Mouse (Mus musculus): ENCODE results near the gene Tmem51. TPM values are rescaled to one million over a fixed set of nuclear protein-coding genes. Genes with fewer than 3 reads are reported as not detected.

Tmem51 gene
- total RNA-seq (2012; rRNA removed) (not detected in 2 replicates), polyA plus RNA-seq (2012; ENCODE audit: insufficient read depth in 1 of 2, insufficient read length in 2 of 2, low read depth in 1 of 2, low replicate concordance in 2 of 2, missing spikeins in 1 of 2) (not detected)

DNA sequence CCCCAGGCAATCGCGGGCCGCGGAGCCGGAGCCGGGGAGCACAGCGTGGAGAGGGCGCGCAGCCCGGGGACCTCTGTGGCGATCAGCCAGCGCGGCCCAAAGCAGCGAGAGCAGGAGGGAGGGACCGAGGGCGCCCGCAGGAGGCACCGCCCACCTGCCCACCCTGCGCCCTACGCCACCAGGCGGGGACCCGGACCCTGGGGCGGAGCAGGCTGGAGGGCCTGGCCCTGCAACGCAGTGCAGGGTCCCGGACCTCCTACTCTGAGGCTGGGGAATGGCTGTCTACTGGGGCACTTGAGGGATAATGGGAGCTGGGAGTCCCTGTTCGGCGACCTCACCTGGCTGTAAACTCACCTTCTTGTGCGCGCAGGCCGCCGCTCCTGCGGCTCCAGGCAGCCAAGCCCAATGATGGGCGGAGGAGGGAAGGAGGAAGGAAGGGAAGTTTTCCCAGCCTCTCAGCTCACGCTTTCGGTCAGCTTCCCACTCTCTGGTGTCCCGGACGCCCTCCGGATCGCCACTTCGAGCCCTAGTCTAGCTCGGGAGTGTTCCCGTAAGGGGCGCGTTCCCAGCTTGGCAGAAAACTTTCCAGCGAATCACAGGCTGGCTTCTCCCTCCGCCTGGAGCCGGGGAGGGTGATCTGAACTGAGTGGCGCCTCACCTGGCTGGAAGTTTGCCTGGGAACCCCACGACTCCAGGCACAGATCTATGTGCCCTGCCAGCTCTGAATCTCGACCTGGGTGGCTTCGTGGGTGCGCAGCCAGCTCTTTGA is at the start of gene Tmem51:
TSS of gene Tmem51 (minus strand) at position 174 of the 769 bp plus-strand sequence.
- Histone ChIP-seq H3K27ac (ENCODE audit: control insufficient read depth, low read depth, low read length) (no peak within 1 kb of the TSS), H3K4me3 (ENCODE audit: control insufficient read depth in 1 of 2, insufficient read depth in 1 of 2, low read depth in 2 of 2, low read length in 2 of 2) (no peak within 1 kb of the TSS)
- TF ChIP-seq UBTF (IDR thresholded peaks at IDR 0.05; ENCODE audit: borderline replicate concordance, insufficient read depth, low read depth, low read length) = no peak
- TF ChIP-seq ZKSCAN1 (IDR thresholded peaks at IDR 0.05; ENCODE audit: low read depth, low read length) = no peak
- no peak for TF ChIP-seq RAD21 (IDR thresholded peaks at IDR 0.05; ENCODE audit: low read depth, low read length)
- no peak for TF ChIP-seq MAFK (IDR thresholded peaks at IDR 0.05; ENCODE audit: borderline replicate concordance, low read depth, low read length)
- TF ChIP-seq RCOR1 (IDR thresholded peaks at IDR 0.05; ENCODE audit: low read depth, low read length) = no peak
- TF ChIP-seq POLR2AphosphoS5 (IDR thresholded peaks at IDR 0.05; ENCODE audit: borderline replicate concordance, low read depth, low read length) = no peak
- no peak for TF ChIP-seq GATA1 (IDR thresholded peaks at IDR 0.05; ENCODE audit: low read depth, low read length)
- no peak for TF ChIP-seq POLR2A (IDR thresholded peaks at IDR 0.05; ENCODE audit: control insufficient read depth in 1 of 2, insufficient read depth in 1 of 2, low read depth in 1 of 2, low read length in 2 of 2, poor library complexity in 1 of 2)
- TF ChIP-seq TAL1 (IDR thresholded peaks at IDR 0.05; ENCODE audit: low read length) = no peak
- no peak for TF ChIP-seq MXI1 (IDR thresholded peaks at IDR 0.05; ENCODE audit: low read depth, low read length)
- no peak for TF ChIP-seq MEF2A (IDR thresholded peaks at IDR 0.05; ENCODE audit: extremely low read depth, insufficient replicate concordance, low read depth, low read length, poor library complexity, severe bottlenecking)
- TF ChIP-seq GABPA (IDR thresholded peaks at IDR 0.05; ENCODE audit: low read depth, low read length) = no peak
- no peak for TF ChIP-seq ZMIZ1 (IDR thresholded peaks at IDR 0.05; ENCODE audit: low read depth, low read length)
- no peak for TF ChIP-seq E2F4 (IDR thresholded peaks at IDR 0.05; ENCODE audit: borderline replicate concordance, low read depth, low read length)
- no peak for TF ChIP-seq JUND (IDR thresholded peaks at IDR 0.05; ENCODE audit: low read depth, low read length)
- TF ChIP-seq NRF1 (IDR thresholded peaks at IDR 0.05; ENCODE audit: insufficient read depth, low read depth, low read length, poor library complexity, severe bottlenecking) = no peak
- TF ChIP-seq ETS1 (IDR thresholded peaks at IDR 0.05; ENCODE audit: low read depth, low read length) = no peak
- no peak for TF ChIP-seq TCF12 (IDR thresholded peaks at IDR 0.05; ENCODE audit: low read depth, low read length)

GRCm38 (mm10) chr4:142130162-142130561 is 46.1 kb upstream of the Tmem51 start:
- Histone ChIP-seq H3K9ac (ENCODE audit: control insufficient read depth, low read depth, low read length, poor library complexity, severe bottlenecking) (no peak overlapping the region), H3K4me1 (ENCODE audit: control insufficient read depth in 1 of 2, insufficient read depth in 2 of 2, low read length in 2 of 2) (no peaks in the 10 kb centered on the region), H3K36me3 (ENCODE audit: control insufficient read depth in 1 of 2, insufficient read depth in 2 of 2, low read length in 2 of 2) (no peaks in the 10 kb centered on the region), H3K9me3 (replicated peaks; ENCODE audit: insufficient read depth, low read length) (no peaks in the 10 kb centered on the region), H3K27ac (ENCODE audit: control insufficient read depth, low read depth, low read length) (no peak overlapping the region), H3K27me3 (ENCODE audit: control insufficient read depth in 1 of 2, insufficient read depth in 2 of 2, low read length in 2 of 2) (no peaks in the 10 kb centered on the region), H3K79me2 (ENCODE audit: control insufficient read depth, insufficient read depth, low read length, poor library complexity) (no peaks in the 10 kb centered on the region), H3K4me3 (ENCODE audit: control insufficient read depth in 1 of 2, insufficient read depth in 1 of 2, low read depth in 2 of 2, low read length in 2 of 2) (no peak overlapping the region)
- TF ChIP-seq CTCF (IDR thresholded peaks at IDR 0.05 in 2 of 3, conservative IDR thresholded peaks at IDR 0.05 in 1 of 3; ENCODE audit: control insufficient read depth in 1 of 3, insufficient read depth in 1 of 3, low read depth in 2 of 3, low read length in 3 of 3, poor library complexity in 1 of 3, severe bottlenecking in 1 of 3) (no peak), KAT2A (conservative IDR thresholded peaks at IDR 0.05; ENCODE audit: low read depth, low read length) (no peak), SMC3 (IDR thresholded peaks at IDR 0.05; ENCODE audit: low read depth, low read length) (no peak), MXI1 (IDR thresholded peaks at IDR 0.05; ENCODE audit: low read depth, low read length) (no peak), ZC3H11A (IDR thresholded peaks at IDR 0.05; ENCODE audit: low read depth, low read length) (no peak), POLR2AphosphoS5 (IDR thresholded peaks at IDR 0.05; ENCODE audit: borderline replicate concordance, low read depth, low read length) (no peak), JUND (IDR thresholded peaks at IDR 0.05; ENCODE audit: low read depth, low read length) (no peak), MAX (IDR thresholded peaks at IDR 0.05; ENCODE audit: low read length) (no peak), CHD1 (IDR thresholded peaks at IDR 0.05; ENCODE audit: low read depth, low read length) (no peak), RAD21 (IDR thresholded peaks at IDR 0.05; ENCODE audit: low read depth, low read length) (no peak), ZNF384 (IDR thresholded peaks at IDR 0.05; ENCODE audit: low read depth, low read length) (no peak), ELF1 (IDR thresholded peaks at IDR 0.05; ENCODE audit: low read depth, low read length) (no peak), NELFE (IDR thresholded peaks at IDR 0.05; ENCODE audit: low read depth, low read length) (no peak), TCF12 (IDR thresholded peaks at IDR 0.05; ENCODE audit: low read depth, low read length) (no peak), MAFK (IDR thresholded peaks at IDR 0.05; ENCODE audit: borderline replicate concordance, low read depth, low read length) (no peak), MYC (IDR thresholded peaks at IDR 0.05; ENCODE audit: low read depth, low read length) (no peak)
- DNase-seq (ENCODE audit: low read depth, low spot score) = no peak

More for the DNA sequence above, at the start of gene Tmem51:
- DNase-seq (ENCODE audit: low read depth, low spot score) = no peak
- Histone ChIP-seq H3K36me3 (ENCODE audit: control insufficient read depth in 1 of 2, insufficient read depth in 2 of 2, low read length in 2 of 2) (no peaks in the 10 kb centered on the region), H3K4me1 (ENCODE audit: control insufficient read depth in 1 of 2, insufficient read depth in 2 of 2, low read length in 2 of 2) (no peaks in the 10 kb centered on the region), H3K9ac (ENCODE audit: control insufficient read depth, low read depth, low read length, poor library complexity, severe bottlenecking) (no peak within 1 kb of the TSS), H3K27me3 (ENCODE audit: control insufficient read depth in 1 of 2, insufficient read depth in 2 of 2, low read length in 2 of 2) (no peaks in the 10 kb centered on the region), H3K9me3 (replicated peaks; ENCODE audit: insufficient read depth, low read length) (no peaks in the 10 kb centered on the region; the same call in 1 of the 2 replicates), H3K79me2 (ENCODE audit: control insufficient read depth, insufficient read depth, low read length, poor library complexity) (no peaks in the 10 kb centered on the region)

Measured in MEL (cell line).